Mouse (Mus musculus) left cerebral cortex, postnatal 25 days (tissue): Measurements from ENCODE around the gene Clvs2. TPM values are rescaled to one million over a fixed set of nuclear protein-coding genes. Genes with fewer than 3 reads are reported as not detected.

Source experiments
- DNase-seq, 2 experiments: peaks; one replicate each; pipeline ENCODE4 v3.0.0; 2022; ENCODE audit warnings: low spot score in 2 of 2, mixed read lengths in 1 of 2
- intact Hi-C: fragments of 180-260 bp; cut with DNase I; formaldehyde crosslinking; loops from one replicate; pipeline ENCODE4 v1.15.1; 2025
- total RNA-seq, 2 experiments: library from RNA; stranded (reverse); gene quantifications; 2 replicates each; pipeline ENCODE4 v1.2.3; 2021

The Clvs2 gene
- total RNA-seq, result 10 to 100 TPM; 65.6 to 66.9 TPM

- intact Hi-C loops, result loop anchor here (1.0 to 10.0 kb wide), 3 partner anchors 78 to 260 kb away; no protein-coding TSS in a partner anchor
- peak; percentile 88 to 96 for DNase-seq
Measured at GRCm38 (mm10) chr10:33624131-33624879, at the start of gene Clvs2. TSS of gene Clvs2 (minus strand) at chr10:33624769.

GRCm38 (mm10) chr10:33653142-33653541, 28.6 kb upstream of the Clvs2 start:
- intact Hi-C loops, result loop anchor here (5.0 kb wide), 1 partner anchor 139 kb away; no protein-coding TSS in a partner anchor
- peak; percentile 76 to 88 for DNase-seq

GRCm38 (mm10) chr10:33623577-33623991, 985 bp downstream of the Clvs2 start:
- DNase-seq, result peak in 1 of 2 experiments; percentile 62
- intact Hi-C loops, result loop anchor here (5.0 to 10.0 kb wide), 2 partner anchors 79 to 259 kb away; no protein-coding TSS in a partner anchor

- intact Hi-C loops, result loop anchor here (5.0 to 10.0 kb wide), 2 partner anchors 80 to 258 kb away; no protein-coding TSS in a partner anchor
- peak in 1 of 2 experiments; percentile 58 for DNase-seq
Measured at GRCm38 (mm10) chr10:33622700-33623099, 1.9 kb downstream of the Clvs2 start.

- DNase-seq, result peak in 1 of 2 experiments; percentile 7
- intact Hi-C loops, result no loop called here
Measured at GRCm38 (mm10) chr10:33616207-33616606, 8.4 kb downstream of the Clvs2 start.

- intact Hi-C loops, result no loop called here
- no peak for DNase-seq
Measured at GRCm38 (mm10) chr10:33613197-33613596, 11.4 kb downstream of the Clvs2 start.

GRCm38 (mm10) chr10:33592732-33593131, 31.8 kb downstream of the Clvs2 start:
- no peak for DNase-seq
- intact Hi-C loops, result no loop called here

GRCm38 (mm10) chr10:33588800-33589199, 35.8 kb downstream of the Clvs2 start:
- intact Hi-C loops, result no loop called here
- no peak for DNase-seq

- DNase-seq, result no peak
- intact Hi-C loops, result no loop called here
Measured at GRCm38 (mm10) chr10:33587118-33587517, 37.5 kb downstream of the Clvs2 start.

- DNase-seq, result peak; percentile 50 to 75
- intact Hi-C loops, result no loop called here
Measured at GRCm38 (mm10) chr10:33558081-33558480, 66.5 kb downstream of the Clvs2 start.

- peak; percentile 93 to 99 for DNase-seq
- intact Hi-C loops, result loop anchor here (1.0 kb wide), 1 partner anchor 84 kb away; the partner anchor contains the start of gene Clvs2
Measured at GRCm38 (mm10) chr10:33540331-33540730, 84.2 kb downstream of the Clvs2 start.

Other genes starting within 250 kb of the Clvs2 start
- 1 to 10 TPM; 1.3 to 1.4 TPM for gene Sult3a2, start 161.9 kb upstream of the Clvs2 start, total RNA-seq
- gene Sult3a1, start 233.0 kb upstream of the Clvs2 start, total RNA-seq, result not detected